Mouse (Mus musculus) G1E (cell line): ENCODE data around the gene Fam185a. TPM values are rescaled to one million over a fixed set of nuclear protein-coding genes. Genes with fewer than 3 reads are reported as not detected.

ENCODE experiments used
- ATAC-seq: 2 replicates; pipeline ENCODE4 v1.8.0; 2016; ENCODE audit warnings: mild to moderate bottlenecking; ENCODE audit not compliant: insufficient number of reproducible peaks, poor library complexity, low FRiP score, severe bottlenecking; ENCODE audit errors: extremely low read depth
- DNase-seq: peaks from one replicate; pipeline ENCODE4 v3.0.0; 2012; ENCODE audit warnings: low spot score
- H3K27me3 ChIP-seq: 2 replicates; pipeline ENCODE4 v1.6.1; 2012; ENCODE audit warnings: mild to moderate bottlenecking, low read length, inconsistent platforms; ENCODE audit not compliant: insufficient read depth
- H3K36me3 ChIP-seq: replicated peaks from 2 replicates; pipeline ENCODE3; 2012; ENCODE audit warnings: mild to moderate bottlenecking, inconsistent platforms
- H3K4me1 ChIP-seq: 2 replicates; pipeline ENCODE4 v1.6.1; 2012; ENCODE audit warnings: low read depth, low read length, inconsistent platforms, mixed read lengths; ENCODE audit not compliant: insufficient read depth
- H3K4me3 ChIP-seq: 2 replicates; pipeline ENCODE4 v1.5.1; 2012; ENCODE audit warnings: low read depth, mild to moderate bottlenecking, inconsistent platforms, low read length, moderate library complexity, mixed read lengths
- H3K9me3 ChIP-seq: replicated peaks from 2 replicates; pipeline ENCODE4 v1.6.1; 2012; ENCODE audit warnings: inconsistent platforms
- CTCF ChIP-seq: IDR thresholded peaks from 2 replicates; pipeline ENCODE4 v1.5.1; 2012; ENCODE audit warnings: low read depth, low read length, inconsistent platforms, mixed read lengths
- GATA1 ChIP-seq: IDR thresholded peaks from 2 replicates; pipeline ENCODE4 v1.6.1; 2012; ENCODE audit warnings: borderline replicate concordance, low read length, inconsistent platforms, mixed read lengths
- GATA2 ChIP-seq: IDR thresholded peaks from 2 replicates; pipeline ENCODE4 v1.6.1; 2012; ENCODE audit warnings: low read depth, low read length, inconsistent platforms, borderline replicate concordance
- POLR2AphosphoS5 ChIP-seq: IDR thresholded peaks from 2 replicates; pipeline ENCODE4 v1.6.1; 2012; ENCODE audit warnings: low read depth, low read length, inconsistent platforms; ENCODE audit not compliant: insufficient replicate concordance
- TAL1 ChIP-seq: conservative IDR thresholded peaks from 2 replicates; pipeline ENCODE4 v1.6.1; 2012; ENCODE audit warnings: low read depth, low read length, inconsistent platforms, mixed read lengths
- polyA plus RNA-seq: library from polyadenylated mRNA; stranded (reverse); fragments of >175 nt; gene quantifications from 2 replicates; pipeline ENCODE4 v1.2.3, GENCODE M21; 2012
- total RNA-seq, 2 experiments: library from RNA; stranded (forward) in 1 of 2; stranded (reverse) in 1 of 2; fragments of 200-1000 nt in 1 of 2; fragments of >200 nt in 1 of 2; fragmentation: Nextera tagmentation in 1 of 2; gene quantifications; 2 replicates each; pipeline ENCODE4 v1.2.3; 2014 to 2017

Fam185a gene
- total and polyA plus RNA-seq, 3 experiments = 2.3 to 11.1 (median 9.5) TPM

GRCm38 (mm10) chr5:21487716-21488115, 63.0 kb downstream of the Fam185a start:
- Histone ChIP-seq H3K36me3 (peaks cover 10% of the 10 kb centered on the region), H3K4me3 (no peak overlapping the region), H3K9me3 (no peaks in the 10 kb centered on the region), H3K4me1 (no peaks in the 10 kb centered on the region), H3K27me3 (no peaks in the 10 kb centered on the region)
- no peak for TF ChIP-seq TAL1
- ATAC-seq (no peak), DNase-seq (no peak)

GRCm38 (mm10) chr5:21488506-21488905, 63.7 kb downstream of the Fam185a start:
- Histone ChIP-seq H3K4me3 (no peak overlapping the region), H3K9me3 (no peaks in the 10 kb centered on the region), H3K4me1 (no peaks in the 10 kb centered on the region), H3K27me3 (no peaks in the 10 kb centered on the region), H3K36me3 (peaks cover 6% of the 10 kb centered on the region)
- ATAC-seq (no peak), DNase-seq (no peak)
- no peak for TF ChIP-seq CTCF

- Histone ChIP-seq H3K4me1 (no peaks in the 10 kb centered on the region), H3K27me3 (peaks cover 5% of the 10 kb centered on the region; the same call in 1 of the 2 replicates), H3K36me3 (peaks cover 3% of the 10 kb centered on the region), H3K4me3 (no peak overlapping the region), H3K9me3 (no peaks in the 10 kb centered on the region)
- ATAC-seq (no peak), DNase-seq (no peak)
- TF ChIP-seq GATA2 (no peak), GATA1 (no peak), POLR2AphosphoS5 (no peak), CTCF (no peak), TAL1 (no peak)
Observed at GRCm38 (mm10) chr5:21489135-21489534, 64.4 kb downstream of the Fam185a start.

GRCm38 (mm10) chr5:21491469-21491868, 66.7 kb downstream of the Fam185a start:
- Histone ChIP-seq H3K4me3 (no peak overlapping the region), H3K36me3 (peaks cover 2% of the 10 kb centered on the region), H3K9me3 (no peaks in the 10 kb centered on the region), H3K4me1 (no peaks in the 10 kb centered on the region; the same call in 1 of the 2 replicates), H3K27me3 (peaks cover 5% of the 10 kb centered on the region)
- DNase-seq (no peak), ATAC-seq (no peak)
- TF ChIP-seq TAL1 (no peak), GATA2 (no peak), POLR2AphosphoS5 (no peak), CTCF (no peak), GATA1 (no peak)

GRCm38 (mm10) chr5:21492213-21492612, 67.5 kb downstream of the Fam185a start:
- DNase-seq (no peak), ATAC-seq (no peak)
- no peaks in the 10 kb centered on the region; the same call in 1 of the 2 replicates for H3K4me1 ChIP-seq
- peaks cover 5% of the 10 kb centered on the region for H3K27me3 ChIP-seq
- H3K36me3 ChIP-seq = peaks cover 2% of the 10 kb centered on the region
- H3K9me3 ChIP-seq = no peaks in the 10 kb centered on the region
- no peak overlapping the region for H3K4me3 ChIP-seq
- TF ChIP-seq CTCF (no peak), POLR2AphosphoS5 (no peak), TAL1 (no peak), GATA1 (no peak), GATA2 (no peak)

GRCm38 (mm10) chr5:21493294-21493999, 68.7 kb downstream of the Fam185a start:
- DNase-seq = no peak
- no peak for TF ChIP-seq GATA1
- no peak for TF ChIP-seq GATA2
- TF ChIP-seq TAL1 = no peak
- TF ChIP-seq POLR2AphosphoS5 = no peak
- TF ChIP-seq CTCF = no peak

GRCm38 (mm10) chr5:21494781-21495180, 70.0 kb downstream of the Fam185a start:
- no peak overlapping the region for H3K4me3 ChIP-seq
- no peaks in the 10 kb centered on the region; the same call in 1 of the 2 replicates for H3K4me1 ChIP-seq
- H3K9me3 ChIP-seq = no peaks in the 10 kb centered on the region
- no peak for ATAC-seq
- peaks cover 7% of the 10 kb centered on the region for H3K27me3 ChIP-seq
- no peak for DNase-seq
- TF ChIP-seq TAL1 (no peak), POLR2AphosphoS5 (no peak), GATA2 (no peak), CTCF (no peak), GATA1 (no peak)
- no peaks in the 10 kb centered on the region for H3K36me3 ChIP-seq

More at GRCm38 (mm10) chr5:21493294-21493999, 68.7 kb downstream of the Fam185a start:
- Histone ChIP-seq H3K4me3 (no peak overlapping the region), H3K9me3 (no peaks in the 10 kb centered on the region), H3K36me3 (no peaks in the 10 kb centered on the region), H3K4me1 (no peaks in the 10 kb centered on the region; the same call in 1 of the 2 replicates), H3K27me3 (peaks cover 5% of the 10 kb centered on the region)
- ATAC-seq = no peak
